Mouse (Mus musculus): ENCODE results near the gene Gm49369. TPM values are rescaled to one million over a fixed set of nuclear protein-coding genes. Genes with fewer than 3 reads are reported as not detected.
"Not testable (repeated sequence)": the region's sequence is repeated elsewhere in the genome, so short reads cannot be mapped to it uniquely, and the experiment has no call there.

The Gm49369 gene
- polyA plus RNA-seq, 1 experiment, result 3.8 TPM

DNA sequence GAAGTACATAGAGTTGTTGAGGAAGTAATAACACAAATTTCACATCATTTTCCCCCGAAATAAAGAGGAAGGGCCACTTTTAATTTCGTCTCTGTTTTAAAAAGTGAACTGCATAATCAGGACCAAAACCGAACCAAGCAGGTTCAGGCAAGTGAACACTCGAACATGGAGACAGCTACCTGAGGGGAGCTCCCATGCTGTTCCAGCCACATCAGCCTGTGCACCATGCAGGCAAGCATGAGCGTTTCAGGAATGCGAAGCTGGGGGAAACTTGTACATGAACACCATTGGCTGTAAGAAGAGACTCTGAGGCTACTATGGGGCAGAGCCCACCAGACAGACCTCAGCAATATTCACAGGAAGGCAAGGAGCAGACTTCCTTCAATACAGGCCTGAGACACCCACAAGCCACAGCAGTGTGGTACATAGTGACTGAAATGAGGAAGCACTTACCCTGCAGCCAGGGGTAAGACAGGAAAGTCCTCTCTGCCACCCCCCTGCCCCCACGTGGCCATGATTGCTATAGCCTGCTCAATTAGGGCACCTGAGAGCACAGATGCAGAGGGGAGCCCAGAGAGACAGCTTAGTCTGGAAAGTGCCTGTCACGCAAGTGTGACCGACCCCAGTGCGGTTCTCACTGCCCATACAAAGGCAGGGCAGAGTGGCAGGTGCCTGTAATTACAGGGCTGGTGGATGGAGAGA lies 42.0 kb downstream of the Gm49369 start:
- no peak overlapping the region for H3K4me3 ChIP-seq (ENCODE audit: insufficient read depth, low read depth, low read length)
- no peaks in the 10 kb centered on the region for H3K4me1 ChIP-seq (ENCODE audit: control insufficient read depth, insufficient read depth, insufficient read length, low read length)
- H3K27ac ChIP-seq (replicated peaks; ENCODE audit: low read depth, low read length), result no peak overlapping the region

DNA sequence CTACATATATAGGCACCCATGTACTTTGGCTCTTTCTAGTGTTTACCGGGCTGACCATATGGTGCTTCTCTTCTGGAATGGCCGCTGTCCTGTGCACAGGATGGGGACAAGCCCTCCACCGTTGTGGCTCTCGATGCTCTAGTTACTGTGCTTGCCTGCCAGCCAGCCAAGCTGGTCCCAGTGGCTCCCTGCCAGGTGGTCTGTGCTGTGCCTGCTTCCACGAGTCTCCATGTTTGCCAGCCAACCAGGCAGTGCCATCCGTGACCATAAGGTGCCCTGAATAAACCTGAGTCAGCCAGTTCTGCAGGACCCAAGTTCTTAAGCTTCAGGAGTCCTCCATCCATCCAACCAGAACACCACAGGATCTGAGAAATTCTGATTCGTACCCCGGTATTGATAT lies 47.3 kb downstream of the Gm49369 start:
- H3K4me3 ChIP-seq (ENCODE audit: insufficient read depth, low read depth, low read length), result no peak overlapping the region
- H3K4me1 ChIP-seq (ENCODE audit: control insufficient read depth, insufficient read depth, insufficient read length, low read length), result no peaks in the 10 kb centered on the region
- no peak overlapping the region for H3K27ac ChIP-seq (replicated peaks; ENCODE audit: low read depth, low read length)

DNA sequence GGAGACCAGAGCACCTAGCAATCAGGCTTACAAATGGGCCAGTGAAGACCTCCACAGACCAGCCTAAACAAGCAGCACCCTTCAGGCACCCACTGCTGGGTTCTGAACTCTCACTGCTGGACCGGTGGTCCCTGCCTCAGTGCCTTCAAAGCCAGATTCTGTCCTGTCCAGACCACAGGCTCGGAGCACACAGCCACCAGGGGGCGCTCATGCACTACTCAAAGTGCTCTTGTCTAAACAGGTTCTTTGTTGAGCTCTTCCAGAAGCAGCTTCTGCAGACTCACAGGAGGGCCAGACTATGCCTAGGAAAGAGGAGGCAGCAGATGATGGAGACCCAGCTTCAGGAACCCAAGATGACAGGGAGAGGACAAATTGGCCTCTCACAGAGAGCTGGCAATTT lies 48.2 kb downstream of the Gm49369 start:
- Histone ChIP-seq H3K4me3 (ENCODE audit: insufficient read depth, low read depth, low read length) (no peak overlapping the region), H3K4me1 (ENCODE audit: control insufficient read depth, insufficient read depth, insufficient read length, low read length) (peaks cover 3% of the 10 kb centered on the region; the same call in 1 of the 2 replicates), H3K27ac (replicated peaks; ENCODE audit: low read depth, low read length) (no peak overlapping the region)

DNA sequence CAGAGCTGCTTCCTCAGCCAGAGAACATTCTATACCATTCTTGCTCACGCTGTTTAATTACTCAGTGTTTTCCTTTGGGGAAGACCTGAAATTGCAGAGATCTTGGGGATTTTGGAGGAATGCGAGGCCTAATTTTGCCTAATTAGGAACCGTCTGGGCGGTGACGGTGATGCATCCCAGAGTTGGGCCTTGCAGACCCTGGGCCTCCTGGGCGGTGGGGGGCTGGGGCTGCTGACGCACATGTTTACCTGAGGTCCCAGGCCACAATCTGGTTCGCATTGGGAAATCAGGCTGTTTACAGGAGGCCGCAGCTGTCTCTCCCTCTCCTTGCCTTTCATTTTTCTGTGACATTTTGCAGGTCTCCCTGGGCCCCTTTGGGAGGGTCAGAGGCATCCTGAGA lies 49.7 kb downstream of the Gm49369 start:
- not testable (repeated sequence) for H3K27ac ChIP-seq (replicated peaks; ENCODE audit: low read depth, low read length); H3K4me1 ChIP-seq (ENCODE audit: control insufficient read depth, insufficient read depth, insufficient read length, low read length); H3K4me3 ChIP-seq (ENCODE audit: insufficient read depth, low read depth, low read length)

DNA sequence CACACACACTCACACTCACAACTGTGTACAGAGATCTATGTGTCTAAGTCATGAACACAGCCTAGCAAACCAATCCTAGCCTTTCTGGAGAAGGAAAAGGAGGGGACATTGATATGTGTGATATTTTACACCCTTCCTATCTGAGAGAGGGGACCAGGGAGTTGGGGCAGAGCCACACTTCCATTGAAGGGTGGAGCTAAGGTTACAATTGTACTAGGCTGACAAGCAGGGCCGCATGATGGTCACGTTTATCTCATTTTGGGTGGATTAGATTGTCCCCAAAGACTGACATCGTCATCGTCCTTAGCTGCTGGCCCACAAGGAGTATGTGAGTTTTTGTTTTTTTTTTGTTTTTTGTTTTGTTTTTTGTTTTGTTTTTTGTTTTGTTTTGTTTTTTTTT lies 51.2 kb downstream of the Gm49369 start:
- no peak overlapping the region for H3K4me3 ChIP-seq (ENCODE audit: insufficient read depth, low read depth, low read length)
- peaks cover 3% of the 10 kb centered on the region; the same call in 1 of the 2 replicates for H3K4me1 ChIP-seq (ENCODE audit: control insufficient read depth, insufficient read depth, insufficient read length, low read length)
- H3K27ac ChIP-seq (replicated peaks; ENCODE audit: low read depth, low read length), result no peak overlapping the region

DNA sequence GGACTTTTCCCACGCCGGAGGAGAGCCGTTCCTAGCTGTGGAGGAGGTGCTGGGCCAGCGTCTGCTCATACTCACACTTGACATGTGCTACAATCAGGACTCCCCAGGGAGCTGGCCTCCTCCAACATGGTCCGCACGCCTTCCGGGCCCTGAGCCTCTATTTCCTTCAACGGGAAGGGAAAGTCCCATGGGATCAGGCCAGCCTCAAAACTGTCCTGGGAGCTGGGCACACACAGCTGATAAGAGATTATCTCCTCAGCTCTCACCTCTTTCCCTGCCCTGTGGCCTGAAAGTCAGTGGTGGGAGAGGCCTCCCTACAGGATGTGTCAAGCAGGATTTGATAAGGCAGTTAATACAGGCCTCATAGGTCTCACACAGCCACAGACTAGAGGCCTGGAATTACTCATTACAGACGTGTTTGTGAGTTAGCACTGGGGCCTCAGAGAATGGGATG lies 52.2 kb downstream of the Gm49369 start:
- peak overlapping the region; percentile 40 for H3K27ac ChIP-seq (replicated peaks; ENCODE audit: low read depth, low read length)
- no peak overlapping the region for H3K4me3 ChIP-seq (ENCODE audit: insufficient read depth, low read depth, low read length)
- H3K4me1 ChIP-seq (ENCODE audit: control insufficient read depth, insufficient read depth, insufficient read length, low read length), result peaks cover 3% of the 10 kb centered on the region; the same call in 1 of the 2 replicates

DNA sequence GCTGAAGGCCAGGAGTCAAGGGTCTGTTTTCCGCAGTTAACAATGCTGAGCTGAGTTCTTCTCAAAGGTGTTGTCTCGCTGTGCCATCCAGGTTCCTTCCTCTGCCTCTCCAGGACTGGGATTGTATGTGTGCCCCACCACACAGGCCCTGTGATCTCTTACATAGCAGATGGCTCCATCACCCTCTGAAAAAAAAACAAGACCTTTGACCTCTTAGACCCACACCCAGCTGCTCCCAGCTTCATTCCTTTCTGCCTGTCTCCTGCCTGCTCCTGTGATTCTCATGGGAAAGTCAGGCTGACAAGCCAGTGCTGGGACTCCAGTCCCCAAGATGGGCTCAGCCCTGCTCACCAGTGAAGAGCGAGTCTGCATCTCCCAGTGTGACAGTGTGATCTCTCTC lies 54.0 kb downstream of the Gm49369 start:
- Histone ChIP-seq H3K4me1 (ENCODE audit: control insufficient read depth, insufficient read depth, insufficient read length, low read length) (peaks cover 3% of the 10 kb centered on the region; the same call in 1 of the 2 replicates), H3K27ac (replicated peaks; ENCODE audit: low read depth, low read length) (no peak overlapping the region), H3K4me3 (ENCODE audit: insufficient read depth, low read depth, low read length) (no peak overlapping the region)

DNA sequence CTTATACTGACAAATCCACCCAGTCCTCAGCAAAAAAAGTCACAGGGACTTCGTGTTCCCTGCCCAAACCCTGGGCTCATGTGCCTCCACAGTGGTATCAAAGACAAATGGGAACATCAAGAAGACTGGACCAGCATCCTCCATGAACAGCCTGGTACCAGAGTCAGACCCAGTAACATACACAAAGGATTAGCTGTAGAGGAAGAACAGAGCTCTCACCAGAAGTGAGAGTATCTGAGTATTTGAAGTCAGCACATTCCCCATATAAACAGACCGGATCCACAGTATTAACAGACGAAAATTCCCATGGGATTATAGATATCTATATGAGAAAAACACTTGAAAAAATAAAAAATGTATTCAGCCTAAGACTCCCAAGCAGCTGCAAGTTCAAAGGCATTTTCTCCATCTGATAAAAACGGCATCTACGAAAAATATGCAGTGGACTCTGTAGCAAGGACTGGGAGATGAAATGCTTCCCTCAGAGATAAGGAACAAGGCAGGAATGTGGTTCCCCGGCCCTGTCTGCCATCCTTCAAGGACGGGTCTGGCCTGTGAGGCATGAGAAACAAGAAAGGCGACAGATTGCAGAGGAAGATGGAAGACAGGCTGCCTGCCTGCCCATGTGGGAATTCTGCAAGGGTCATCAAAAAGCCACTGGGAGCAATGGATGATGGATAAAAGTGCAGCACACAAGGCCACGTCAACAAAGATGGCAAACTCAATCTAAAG lies 55.6 kb downstream of the Gm49369 start:
- Histone ChIP-seq H3K4me1 (ENCODE audit: control insufficient read depth, insufficient read depth, insufficient read length, low read length) (peaks cover 3% of the 10 kb centered on the region; the same call in 1 of the 2 replicates), H3K27ac (replicated peaks; ENCODE audit: low read depth, low read length) (no peak overlapping the region)

DNA sequence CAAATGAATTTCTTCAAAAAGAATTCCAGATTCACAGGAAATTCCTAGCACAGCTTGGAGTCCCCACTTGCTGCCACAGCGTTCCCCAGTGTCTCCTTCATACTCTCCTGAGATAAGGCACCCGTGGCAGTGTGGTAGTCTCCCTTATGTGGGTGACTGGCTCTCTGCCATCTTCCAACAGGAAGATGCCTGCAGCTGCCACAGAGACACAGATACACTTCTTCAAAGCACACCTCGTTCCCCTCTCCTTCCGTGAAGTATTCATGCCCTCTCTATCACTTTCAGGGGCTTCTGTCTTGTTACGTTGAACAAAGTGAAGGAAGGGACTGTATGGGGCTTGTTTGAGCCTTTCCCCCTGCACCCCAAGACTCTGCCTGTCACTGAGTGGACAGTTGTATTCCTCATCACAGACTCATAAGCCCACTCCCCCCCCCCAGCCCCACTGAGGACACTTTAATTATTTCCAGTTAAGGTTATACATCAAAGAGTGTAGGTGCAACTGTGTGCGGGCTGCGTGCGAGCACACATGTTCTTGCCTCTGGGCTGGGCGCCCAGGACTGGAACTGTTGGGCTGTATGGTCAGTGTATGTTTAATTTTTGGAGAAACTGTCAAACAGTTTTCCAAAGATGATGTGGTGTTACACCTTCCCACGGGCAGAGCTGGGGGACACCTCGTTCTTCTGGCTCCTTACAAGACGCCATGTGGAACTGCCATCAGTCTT lies 58.9 kb downstream of the Gm49369 start:
- H3K27ac ChIP-seq (replicated peaks; ENCODE audit: low read depth, low read length), result no peak overlapping the region
- no peak overlapping the region for H3K4me3 ChIP-seq (ENCODE audit: insufficient read depth, low read depth, low read length)
- no peaks in the 10 kb centered on the region for H3K4me1 ChIP-seq (ENCODE audit: control insufficient read depth, insufficient read depth, insufficient read length, low read length)

More for the DNA sequence above, 55.6 kb downstream of the Gm49369 start:
- H3K4me3 ChIP-seq (ENCODE audit: insufficient read depth, low read depth, low read length), result no peak overlapping the region

DNA sequence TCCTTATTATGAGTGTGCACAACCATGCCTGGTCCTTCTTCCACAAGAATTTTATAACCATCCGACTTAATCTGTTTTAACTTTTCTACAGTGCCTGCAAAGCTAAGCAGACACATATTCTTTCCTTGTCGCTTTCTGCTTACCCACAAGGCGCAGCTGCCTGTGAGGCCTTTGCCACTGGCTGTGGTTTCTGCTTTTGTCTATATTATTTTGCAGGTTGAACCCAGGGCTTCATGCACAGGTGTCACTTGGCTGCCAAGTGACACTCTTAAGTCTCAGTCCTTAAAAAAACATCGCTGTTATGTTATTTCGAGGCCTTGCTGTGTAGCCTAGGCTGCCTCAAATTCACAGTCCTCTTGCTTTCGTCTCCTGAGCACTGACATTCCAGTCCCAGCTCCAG lies 59.8 kb downstream of the Gm49369 start:
- Histone ChIP-seq H3K4me3 (ENCODE audit: insufficient read depth, low read depth, low read length) (no peak overlapping the region), H3K4me1 (ENCODE audit: control insufficient read depth, insufficient read depth, insufficient read length, low read length) (no peaks in the 10 kb centered on the region), H3K27ac (replicated peaks; ENCODE audit: low read depth, low read length) (no peak overlapping the region)

DNA sequence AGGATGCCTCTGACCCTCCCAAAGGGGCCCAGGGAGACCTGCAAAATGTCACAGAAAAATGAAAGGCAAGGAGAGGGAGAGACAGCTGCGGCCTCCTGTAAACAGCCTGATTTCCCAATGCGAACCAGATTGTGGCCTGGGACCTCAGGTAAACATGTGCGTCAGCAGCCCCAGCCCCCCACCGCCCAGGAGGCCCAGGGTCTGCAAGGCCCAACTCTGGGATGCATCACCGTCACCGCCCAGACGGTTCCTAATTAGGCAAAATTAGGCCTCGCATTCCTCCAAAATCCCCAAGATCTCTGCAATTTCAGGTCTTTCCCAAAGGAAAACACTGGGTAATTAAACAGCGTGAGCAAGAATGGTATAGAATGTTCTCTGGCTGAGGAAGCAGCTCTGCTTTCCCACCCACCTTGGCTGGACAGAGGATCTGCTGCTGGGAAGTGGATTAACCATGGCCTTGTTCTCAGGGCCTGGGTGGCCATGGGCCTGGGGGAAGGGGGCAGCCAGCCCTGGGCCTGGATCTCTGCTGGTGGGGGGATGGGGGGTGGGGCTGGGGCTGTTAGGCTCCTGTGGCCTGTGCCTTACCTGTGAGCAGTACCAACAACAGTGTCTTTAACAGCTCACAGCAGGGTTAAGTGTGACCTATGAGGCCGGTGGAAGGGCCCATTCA lies 60.7 kb downstream of the Gm49369 start:
- not testable (repeated sequence) for H3K4me1 ChIP-seq (ENCODE audit: control insufficient read depth, insufficient read depth, insufficient read length, low read length); H3K27ac ChIP-seq (replicated peaks; ENCODE audit: low read depth, low read length); H3K4me3 ChIP-seq (ENCODE audit: insufficient read depth, low read depth, low read length)

Other genes with a start within 250 kb of the Gm49369 start
- gene Gm39115, start 246.6 kb downstream of the Gm49369 start, polyA plus RNA-seq (2012; ENCODE audit: insufficient read depth, insufficient read length, missing spikeins), result not detected in 2 replicates
- not detected in 2 replicates for gene Gm45337, start 238.1 kb downstream of the Gm49369 start, polyA plus RNA-seq (2012; ENCODE audit: insufficient read depth, insufficient read length, missing spikeins)
- not detected in 2 replicates for gene Gm29735, start 225.6 kb downstream of the Gm49369 start, polyA plus RNA-seq (2012; ENCODE audit: insufficient read depth, insufficient read length, missing spikeins)
- gene Gm4553, start 216.9 kb downstream of the Gm49369 start, polyA plus RNA-seq (2012; ENCODE audit: insufficient read depth, insufficient read length, missing spikeins), result not detected in 2 replicates
- gene Krtap5-2, start 206.7 kb downstream of the Gm49369 start, polyA plus RNA-seq (2012; ENCODE audit: insufficient read depth, insufficient read length, missing spikeins), result not detected in 2 replicates
- gene Gm10153, start 192.3 kb downstream of the Gm49369 start, polyA plus RNA-seq (2012; ENCODE audit: insufficient read depth, insufficient read length, missing spikeins), result not detected in 2 replicates
- not detected in 2 replicates for gene Krtap5-3, start 181.3 kb downstream of the Gm49369 start, polyA plus RNA-seq (2012; ENCODE audit: insufficient read depth, insufficient read length, missing spikeins)
- not detected in 2 replicates for gene Gm7579, start 170.8 kb downstream of the Gm49369 start, polyA plus RNA-seq (2012; ENCODE audit: insufficient read depth, insufficient read length, missing spikeins)
- not detected in 2 replicates for gene Krtap5-5, start 152.7 kb downstream of the Gm49369 start, polyA plus RNA-seq (2012; ENCODE audit: insufficient read depth, insufficient read length, missing spikeins)
- gene Gm40460, start 141.6 kb downstream of the Gm49369 start, polyA plus RNA-seq (2012; ENCODE audit: insufficient read depth, insufficient read length, missing spikeins), result not detected in 2 replicates
- gene Gm2431, start 124.3 kb downstream of the Gm49369 start, polyA plus RNA-seq (2012; ENCODE audit: insufficient read depth, insufficient read length, missing spikeins), result not detected in 2 replicates
- gene Gm4559, start 108.3 kb downstream of the Gm49369 start, polyA plus RNA-seq (2012; ENCODE audit: insufficient read depth, insufficient read length, missing spikeins), result not detected in 2 replicates
- not detected in 2 replicates for gene Krtap5-1, start 85.5 kb downstream of the Gm49369 start, polyA plus RNA-seq (2012; ENCODE audit: insufficient read depth, insufficient read length, missing spikeins)
- not detected in 2 replicates for gene Krtap5-4, start 79.1 kb downstream of the Gm49369 start, polyA plus RNA-seq (2012; ENCODE audit: insufficient read depth, insufficient read length, missing spikeins)
- 1.5 TPM in 1 of 2 replicates, not detected in the other for gene Ifitm10, start 8.9 kb downstream of the Gm49369 start, polyA plus RNA-seq (2012; ENCODE audit: insufficient read depth, insufficient read length, missing spikeins)
- 1,099 and 1,150 TPM in 2 replicates for gene Ctsd, start 5.4 kb upstream of the Gm49369 start, polyA plus RNA-seq (2012; ENCODE audit: insufficient read depth, insufficient read length, missing spikeins)
- gene Syt8, start 52.2 kb upstream of the Gm49369 start, polyA plus RNA-seq (2012; ENCODE audit: insufficient read depth, insufficient read length, missing spikeins), result not detected in 2 replicates
- 232 and 484 TPM in 2 replicates for gene Tnni2, start 59.1 kb upstream of the Gm49369 start, polyA plus RNA-seq (2012; ENCODE audit: insufficient read depth, insufficient read length, missing spikeins)
- 18.0 and 22.8 TPM in 2 replicates for gene Lsp1, start 78.1 kb upstream of the Gm49369 start, polyA plus RNA-seq (2012; ENCODE audit: insufficient read depth, insufficient read length, missing spikeins)
- gene Tnnt3, start 116.2 kb upstream of the Gm49369 start, polyA plus RNA-seq (2012; ENCODE audit: insufficient read depth, insufficient read length, missing spikeins), result 455 and 586 TPM in 2 replicates
- gene Mrpl23, start 150.0 kb upstream of the Gm49369 start, polyA plus RNA-seq (2012; ENCODE audit: insufficient read depth, insufficient read length, missing spikeins), result 3.6 and 8.8 TPM in 2 replicates